Mouse (Mus musculus) hindbrain, embryonic 14.5 days (tissue): ENCODE data around the gene Gdap1l1. TPM values are rescaled to one million over a fixed set of nuclear protein-coding genes. Genes with fewer than 3 reads are reported as not detected.

Experiments
- ATAC-seq: fragments of 200-750 bp; cut with Nextera tagmentation; 2 replicates; pipeline ENCODE4 v1.8.0; 2017; ENCODE audit warnings: moderate number of reproducible peaks, mild to moderate bottlenecking, moderate TSS enrichment, moderate library complexity; ENCODE audit not compliant: low FRiP score
- DNase-seq: peaks from one replicate; pipeline ENCODE4 v3.0.0-alpha.2; 2015; ENCODE audit warnings: low spot score
- H3K27ac ChIP-seq: fragments of 300-500 bp; sonication (generic); 2 replicates; pipeline ENCODE4 v1.5.1; 2014; ENCODE audit warnings: mild to moderate bottlenecking, moderate library complexity
- H3K27me3 ChIP-seq: fragments of 300-500 bp; sonication (generic); 2 replicates; pipeline ENCODE4 v1.6.1; 2014; ENCODE audit warnings: mild to moderate bottlenecking, low read length, mixed read lengths; ENCODE audit not compliant: control insufficient read depth, insufficient read depth
- H3K36me3 ChIP-seq: fragments of 300-500 bp; sonication (generic); replicated peaks from 2 replicates; pipeline ENCODE4 v1.6.1; 2014; ENCODE audit not compliant: control insufficient read depth, insufficient read depth
- H3K4me1 ChIP-seq: fragments of 300-500 bp; sonication (generic); replicated peaks from 2 replicates; pipeline ENCODE4 v1.6.1; 2014; ENCODE audit warnings: antibody characterized with exemption, low read length, mixed read lengths; ENCODE audit not compliant: control insufficient read depth, insufficient read depth
- H3K4me2 ChIP-seq: fragments of 300-500 bp; sonication (generic); replicated peaks from 2 replicates; pipeline ENCODE4 v1.6.1; 2014; ENCODE audit warnings: mild to moderate bottlenecking, moderate library complexity
- H3K4me3 ChIP-seq: fragments of 300-500 bp; sonication (generic); replicated peaks from 2 replicates; pipeline ENCODE4 v1.5.1; 2014; ENCODE audit warnings: mild to moderate bottlenecking, low read length
- H3K9ac ChIP-seq: fragments of 300-500 bp; sonication (generic); 2 replicates; pipeline ENCODE4 v1.6.1; 2014
- H3K9me3 ChIP-seq: fragments of 300-500 bp; sonication (generic); 2 replicates; pipeline ENCODE4 v1.6.1; 2016; ENCODE audit warnings: low read length; ENCODE audit not compliant: control insufficient read depth
- WGBS: fragments of 180-500 bp; shearing (Covaris S2); extraction: QIAGEN DNeasy Blood & Tissue Kit; methylation state at CpG from one replicate; pipeline ENCODE4 v1.1.7; 2014; 5-methylcytosine and 5-hydroxymethylcytosine counted together
- polyA plus RNA-seq: library from polyadenylated mRNA; unstranded; fragments of >200 nt; fragmentation: Nextera tagmentation; extraction: Ambion mirVana; gene quantifications from 2 replicates; pipeline ENCODE4 v1.2.1, GENCODE M21; 2014

Gdap1l1 gene
- 121 and 137 TPM in 2 replicates for polyA plus RNA-seq

DNA sequence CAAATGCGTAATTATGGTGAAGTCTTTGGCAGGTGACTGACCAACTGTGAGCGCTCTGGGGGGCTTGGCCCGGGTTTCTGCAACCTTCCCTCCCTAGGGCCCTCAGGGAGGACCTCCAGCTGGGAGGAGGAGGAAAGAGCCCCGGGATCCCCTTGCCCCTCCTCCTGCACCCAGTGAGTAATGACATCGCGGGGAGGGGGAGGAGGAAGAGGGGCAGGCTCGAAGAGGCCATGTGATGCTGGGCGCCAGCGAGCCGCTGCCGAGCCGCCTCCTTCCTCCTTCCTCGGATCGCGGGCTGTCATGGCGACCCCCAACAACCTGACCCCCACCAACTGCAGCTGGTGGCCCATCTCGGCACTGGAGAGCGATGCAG, at the start of gene Gdap1l1:
TSS of gene Gdap1l1 (plus strand) at position 231 of the 373 bp plus-strand sequence.
- Histone ChIP-seq H3K4me2 (peak within 1 kb of the TSS; percentile 71), H3K4me1 (peaks cover 28% of the 10 kb centered on the region), H3K9me3 (no peaks in the 10 kb centered on the region), H3K4me3 (peak within 1 kb of the TSS; percentile 56), H3K27ac (peak within 1 kb of the TSS; percentile 82), H3K27me3 (no peaks in the 10 kb centered on the region), H3K36me3 (no peaks in the 10 kb centered on the region; the same call in 1 of the 2 replicates), H3K9ac (peak within 1 kb of the TSS; percentile 71)
- ATAC-seq: peak; percentile 84
- peak; percentile 73 for DNase-seq
- WGBS: under 1% methylated on average over 17 of the region's 18 CpGs

DNA sequence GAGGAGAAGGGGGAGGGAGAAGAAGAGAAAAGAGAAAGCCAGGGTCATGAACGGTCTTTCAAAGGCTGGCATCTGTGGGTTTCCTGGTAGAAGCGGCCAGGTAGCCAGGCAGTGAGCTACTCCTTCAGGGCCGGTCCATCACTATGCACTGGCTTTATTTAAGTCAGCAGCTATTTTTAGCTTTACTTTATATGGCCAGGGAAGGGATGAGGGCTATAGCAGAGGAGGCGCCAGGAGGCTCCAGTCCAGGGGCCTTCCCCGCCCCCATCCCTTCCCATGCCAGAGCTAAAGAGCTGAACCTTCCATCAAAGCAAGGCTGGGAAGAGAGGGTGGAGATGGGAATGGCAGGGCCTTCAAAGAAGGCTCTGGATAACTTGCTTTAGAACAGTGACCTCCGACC, 45.8 kb upstream of the Gdap1l1 start:
- H3K4me3 ChIP-seq: no peak overlapping the region
- H3K27me3 ChIP-seq: no peaks in the 10 kb centered on the region
- no peak overlapping the region for H3K9ac ChIP-seq
- H3K27ac ChIP-seq: no peak overlapping the region
- no peaks in the 10 kb centered on the region for H3K4me1 ChIP-seq
- H3K9me3 ChIP-seq: peaks cover 3% of the 10 kb centered on the region; the same call in 1 of the 2 replicates
- DNase-seq: no peak
- H3K4me2 ChIP-seq: no peak overlapping the region
- ATAC-seq: no peak
- 79% methylated on average over 6 of the region's 6 CpGs for WGBS
- no peaks in the 10 kb centered on the region for H3K36me3 ChIP-seq

DNA sequence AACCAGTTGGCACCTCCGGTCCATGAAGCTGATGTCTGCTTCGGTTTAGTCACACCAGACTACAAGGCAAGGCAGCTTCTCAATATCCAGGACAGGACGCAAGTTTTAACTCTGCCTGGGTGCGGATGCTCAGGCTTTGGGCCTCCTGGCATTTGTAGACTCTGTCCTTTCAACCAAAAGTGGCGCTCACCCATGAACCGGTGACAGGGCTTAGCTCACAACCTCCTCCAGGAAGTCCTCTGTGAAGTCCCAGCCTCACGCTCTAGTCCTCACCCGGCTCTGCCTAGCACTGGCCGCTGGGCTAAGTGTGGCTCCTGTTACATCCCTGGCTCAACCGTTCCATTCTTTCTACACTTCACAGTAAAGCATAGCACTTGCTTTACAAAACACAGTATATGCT, 45.0 kb upstream of the Gdap1l1 start:
- ATAC-seq: no peak
- Histone ChIP-seq H3K4me3 (no peak overlapping the region), H3K4me2 (no peak overlapping the region), H3K9me3 (peaks cover 3% of the 10 kb centered on the region; the same call in 1 of the 2 replicates), H3K4me1 (no peaks in the 10 kb centered on the region), H3K9ac (no peak overlapping the region), H3K36me3 (no peaks in the 10 kb centered on the region), H3K27me3 (no peaks in the 10 kb centered on the region), H3K27ac (no peak overlapping the region)
- no peak for DNase-seq
- WGBS: 93% methylated on average over 10 of the region's 10 CpGs

DNA sequence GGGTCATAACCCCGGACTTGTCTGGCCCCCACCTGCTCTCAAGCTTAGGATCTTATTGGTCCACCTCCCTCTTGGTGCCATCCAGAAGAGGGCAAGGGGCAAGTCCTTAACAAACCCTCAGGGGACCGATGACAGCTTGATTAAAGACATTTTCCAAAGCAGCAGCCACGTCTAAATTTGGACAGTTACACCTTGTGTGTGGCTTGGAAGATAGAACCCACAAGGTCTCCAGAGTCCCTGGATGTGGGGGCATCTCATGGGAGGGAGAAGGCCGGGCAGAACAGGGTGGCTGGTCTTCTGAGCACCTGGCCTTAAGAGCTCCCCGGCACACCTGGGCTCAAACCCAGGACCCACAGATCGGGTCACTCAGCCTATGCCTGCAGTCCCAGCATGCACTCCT, 44.3 kb upstream of the Gdap1l1 start:
- ATAC-seq: no peak
- H3K9me3 ChIP-seq: 0 out of 2 replicates have a peak, but pooled peaks cover 3% of the 10 kb centered on the region
- H3K4me1 ChIP-seq: no peaks in the 10 kb centered on the region
- WGBS: 71% methylated on average over 6 of the region's 6 CpGs
- H3K27ac ChIP-seq: no peak overlapping the region
- no peak overlapping the region for H3K4me3 ChIP-seq
- no peaks in the 10 kb centered on the region for H3K36me3 ChIP-seq
- no peak overlapping the region for H3K9ac ChIP-seq
- no peak overlapping the region for H3K4me2 ChIP-seq
- no peaks in the 10 kb centered on the region for H3K27me3 ChIP-seq
- no peak for DNase-seq

DNA sequence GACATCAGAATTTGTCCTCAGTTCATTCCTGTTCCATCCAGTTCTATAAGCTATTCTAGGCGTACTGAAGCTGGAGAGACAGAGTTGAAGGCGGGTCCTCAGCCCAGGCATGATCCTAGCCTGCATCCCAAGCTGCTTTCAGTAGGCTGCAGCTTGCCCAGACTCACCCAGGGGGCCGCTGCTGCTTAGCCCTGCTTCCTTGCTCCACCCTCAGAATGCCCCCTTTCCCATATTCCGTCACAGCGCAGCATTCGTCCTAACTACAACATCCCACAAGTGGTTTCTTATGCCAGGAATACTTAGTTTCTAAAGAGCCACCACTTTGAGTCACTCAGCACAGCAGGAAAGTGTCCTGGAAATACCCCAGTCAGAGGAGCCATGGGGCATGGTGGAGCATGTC, 43.3 kb upstream of the Gdap1l1 start:
- H3K4me3 ChIP-seq: no peak overlapping the region
- H3K9ac ChIP-seq: no peak overlapping the region
- no peak overlapping the region for H3K4me2 ChIP-seq
- no peaks in the 10 kb centered on the region for H3K27me3 ChIP-seq
- DNase-seq: no peak
- no peak for ATAC-seq
- H3K27ac ChIP-seq: no peak overlapping the region
- no peaks in the 10 kb centered on the region for H3K36me3 ChIP-seq
- no peaks in the 10 kb centered on the region for H3K4me1 ChIP-seq
- 74% methylated on average over 6 of the region's 6 CpGs for WGBS
- H3K9me3 ChIP-seq: no peaks in the 10 kb centered on the region

DNA sequence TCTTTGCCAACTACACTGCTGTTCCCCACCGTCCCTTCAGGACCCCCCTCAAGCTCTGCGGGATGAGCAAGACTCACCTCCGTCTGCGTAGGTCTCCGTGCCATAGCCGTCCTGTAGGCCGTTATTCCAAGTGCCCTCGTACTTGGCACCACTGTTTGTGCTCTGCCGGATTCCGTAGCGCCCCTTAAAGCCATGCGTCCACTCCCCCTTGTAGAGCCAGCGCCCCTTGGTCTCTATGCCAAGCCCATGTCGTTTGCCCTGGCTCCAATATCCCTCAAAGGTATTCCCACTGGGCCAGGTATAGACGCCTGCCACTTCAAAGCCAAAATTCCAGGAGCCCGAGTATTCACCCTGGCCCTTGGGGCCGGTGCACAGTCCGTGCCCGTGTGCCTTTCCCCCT, 41.2 kb upstream of the Gdap1l1 start:
- no peak for ATAC-seq
- Histone ChIP-seq H3K27ac (no peak overlapping the region), H3K4me3 (no peak overlapping the region), H3K36me3 (no peaks in the 10 kb centered on the region), H3K9ac (no peak overlapping the region), H3K27me3 (no peaks in the 10 kb centered on the region), H3K4me2 (no peak overlapping the region), H3K4me1 (no peaks in the 10 kb centered on the region), H3K9me3 (no peaks in the 10 kb centered on the region)
- WGBS: 93% methylated on average over 19 of the region's 19 CpGs
- DNase-seq: no peak

DNA sequence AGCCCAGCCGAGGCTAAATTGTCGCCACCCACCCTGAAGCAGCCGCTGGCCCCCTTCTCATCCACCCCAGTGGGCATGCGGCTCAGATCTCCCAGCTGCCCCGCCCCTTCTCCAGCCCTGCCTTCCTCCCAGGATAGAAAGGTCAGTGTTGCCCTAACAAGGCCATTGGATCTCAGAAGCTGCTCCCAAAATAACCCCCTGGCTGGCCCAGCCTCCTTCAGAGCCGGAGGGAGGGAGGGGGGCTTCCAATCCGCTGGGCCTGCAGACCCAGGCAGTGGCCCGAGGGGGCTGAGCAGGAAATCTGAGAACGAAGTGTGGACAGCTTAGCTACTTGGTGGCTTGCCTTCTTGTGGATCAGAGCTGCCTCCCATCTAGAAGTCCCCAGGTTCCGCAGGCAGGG, 40.4 kb upstream of the Gdap1l1 start, which contains the start of gene Jph2:
TSS of gene Jph2 (minus strand) at position 89 of the 400 bp plus-strand sequence.
- no peak for ATAC-seq
- no peak within 1 kb of the TSS; the same call in 1 of the 2 replicates for H3K4me2 ChIP-seq
- no peak within 1 kb of the TSS for H3K4me3 ChIP-seq
- no peaks in the 10 kb centered on the region for H3K4me1 ChIP-seq
- no peaks in the 10 kb centered on the region for H3K36me3 ChIP-seq
- no peak within 1 kb of the TSS for H3K9ac ChIP-seq
- WGBS: 16% methylated on average over 10 of the region's 10 CpGs
- H3K27me3 ChIP-seq: no peaks in the 10 kb centered on the region
- H3K9me3 ChIP-seq: no peaks in the 10 kb centered on the region
- no peak within 1 kb of the TSS for H3K27ac ChIP-seq
- DNase-seq: no peak

DNA sequence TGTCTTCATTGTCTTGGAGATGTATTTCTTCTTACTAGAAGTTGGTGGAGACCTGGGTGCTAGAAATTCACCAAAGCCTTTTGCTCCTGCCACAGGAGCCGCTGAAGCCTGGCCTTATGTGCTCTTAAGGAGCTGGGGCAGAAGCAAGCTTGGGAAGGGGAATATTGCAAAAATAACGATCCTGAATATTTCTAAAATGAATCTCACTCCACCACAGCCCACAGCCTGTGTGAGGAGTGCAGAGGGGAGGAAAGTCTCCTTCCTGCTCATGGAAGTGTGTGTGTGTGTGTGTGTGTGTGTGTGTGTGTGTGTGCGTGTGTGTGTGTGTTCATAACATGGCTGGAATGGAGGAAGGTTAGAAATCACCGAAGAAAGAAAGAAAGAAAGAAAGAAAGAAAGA, 39.5 kb upstream of the Gdap1l1 start:
- Histone ChIP-seq H3K4me3 (no peak overlapping the region), H3K9me3 (no peaks in the 10 kb centered on the region), H3K36me3 (no peaks in the 10 kb centered on the region), H3K4me1 (no peaks in the 10 kb centered on the region), H3K9ac (no peak overlapping the region), H3K27me3 (no peaks in the 10 kb centered on the region), H3K4me2 (no peak overlapping the region), H3K27ac (no peak overlapping the region)
- no peak for ATAC-seq
- no peak for DNase-seq
- WGBS: 85% methylated on average over 4 of the region's 4 CpGs

DNA sequence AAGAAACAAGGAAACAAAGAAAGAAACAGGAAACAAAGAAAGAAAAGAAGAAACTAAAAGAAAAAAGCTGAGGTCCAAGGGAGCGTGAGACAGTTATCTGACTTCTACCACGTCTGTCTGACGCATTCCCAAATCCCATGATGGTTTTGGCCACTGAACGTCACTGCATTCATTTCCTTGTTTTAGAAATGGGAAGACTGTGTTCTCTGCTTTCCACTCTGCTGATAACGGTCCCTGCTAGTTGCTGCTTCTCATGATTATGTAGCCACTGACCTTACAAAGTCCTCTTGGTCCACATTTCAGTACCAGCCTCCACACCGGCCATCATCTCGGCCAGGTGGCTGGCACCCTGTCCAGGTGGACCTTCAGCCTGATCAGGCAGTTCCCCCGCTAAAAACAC, 39.1 kb upstream of the Gdap1l1 start:
- no peak overlapping the region for H3K27ac ChIP-seq
- H3K4me1 ChIP-seq: no peaks in the 10 kb centered on the region
- no peaks in the 10 kb centered on the region for H3K27me3 ChIP-seq
- no peaks in the 10 kb centered on the region for H3K36me3 ChIP-seq
- H3K9me3 ChIP-seq: no peaks in the 10 kb centered on the region
- WGBS: 81% methylated on average over 8 of the region's 8 CpGs
- no peak overlapping the region for H3K4me3 ChIP-seq
- ATAC-seq: no peak
- no peak overlapping the region for H3K4me2 ChIP-seq
- DNase-seq: no peak
- no peak overlapping the region for H3K9ac ChIP-seq

DNA sequence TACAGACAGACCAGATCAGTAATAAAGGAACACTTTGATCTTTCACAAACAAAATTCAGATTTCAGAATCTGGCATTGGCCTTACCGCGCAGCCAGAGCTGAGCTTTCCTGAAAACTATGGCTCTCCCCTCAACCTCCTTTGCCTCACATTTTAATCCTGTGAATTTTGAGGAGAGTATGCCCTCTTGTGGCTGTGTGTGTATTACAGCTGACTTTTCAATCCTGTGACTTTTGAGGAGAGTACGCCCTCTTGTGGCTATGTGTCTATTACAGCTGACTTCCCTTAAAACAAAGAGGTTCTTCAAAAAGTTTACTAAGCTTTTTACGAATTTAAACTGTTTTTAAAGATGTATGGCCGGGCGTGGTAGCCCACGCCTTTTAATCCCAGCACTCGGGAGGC, 37.1 kb upstream of the Gdap1l1 start:
- no peak overlapping the region for H3K4me2 ChIP-seq
- WGBS: 12% methylated on average over 8 of the region's 8 CpGs
- DNase-seq (peak; percentile 93), ATAC-seq (no peak)
- H3K27me3 ChIP-seq: no peaks in the 10 kb centered on the region
- H3K36me3 ChIP-seq: peaks cover 13% of the 10 kb centered on the region
- H3K9me3 ChIP-seq: no peaks in the 10 kb centered on the region
- H3K9ac ChIP-seq: no peak overlapping the region
- no peak overlapping the region for H3K27ac ChIP-seq
- no peaks in the 10 kb centered on the region for H3K4me1 ChIP-seq
- H3K4me3 ChIP-seq: no peak overlapping the region
